Mouse (Mus musculus) liver, embryonic 13.5 days (tissue): ENCODE measurements around the gene Sec14l5. TPM values are rescaled to one million over a fixed set of nuclear protein-coding genes. Genes with fewer than 3 reads are reported as not detected.

ENCODE experiments used
- ATAC-seq: fragments of 200-750 bp; cut with Nextera tagmentation; 2 replicates; pipeline ENCODE4 v1.8.0; 2017; ENCODE audit warnings: low read depth, mild to moderate bottlenecking, moderate number of reproducible peaks, moderate library complexity
- DNase-seq: peaks from one replicate; pipeline ENCODE4 v3.0.0; 2022
- H3K27ac ChIP-seq: fragments of 300-500 bp; sonication (generic); 2 replicates; pipeline ENCODE4 v1.5.1; 2015; ENCODE audit warnings: moderate library complexity, mild to moderate bottlenecking, inconsistent platforms
- H3K27me3 ChIP-seq: fragments of 300-500 bp; sonication (generic); 2 replicates; pipeline ENCODE4 v1.6.1; 2015; ENCODE audit warnings: mild to moderate bottlenecking, inconsistent platforms
- H3K36me3 ChIP-seq: fragments of 300-500 bp; sonication (generic); 2 replicates; pipeline ENCODE4 v1.6.1; 2015; ENCODE audit warnings: mild to moderate bottlenecking, inconsistent platforms
- H3K4me1 ChIP-seq: fragments of 300-500 bp; sonication (generic); replicated peaks from 2 replicates; pipeline ENCODE4 v1.6.1; 2015; ENCODE audit warnings: inconsistent platforms
- H3K4me2 ChIP-seq: fragments of 300-500 bp; sonication (generic); 2 replicates; pipeline ENCODE4 v1.6.1; 2015; ENCODE audit warnings: inconsistent platforms, mild to moderate bottlenecking, moderate library complexity
- H3K4me3 ChIP-seq: fragments of 300-500 bp; sonication (generic); replicated peaks from 2 replicates; pipeline ENCODE4 v1.5.1; 2015; ENCODE audit warnings: mild to moderate bottlenecking, inconsistent platforms
- H3K9ac ChIP-seq: fragments of 300-500 bp; sonication (generic); 2 replicates; pipeline ENCODE4 v1.6.1; 2015; ENCODE audit warnings: mild to moderate bottlenecking, inconsistent platforms
- H3K9me3 ChIP-seq: fragments of 300-500 bp; sonication (generic); replicated peaks from 2 replicates; pipeline ENCODE4 v1.6.1; 2016; ENCODE audit warnings: inconsistent platforms
- WGBS: fragments of 180-500 bp; shearing (Covaris S2); methylation state at CpG from one replicate; pipeline ENCODE4 v1.1.7; 2015; ENCODE audit not compliant: insufficient replicate concordance; 5-methylcytosine and 5-hydroxymethylcytosine counted together
- polyA plus RNA-seq: library from polyadenylated mRNA; unstranded; fragments of >200 nt; fragmentation: Nextera tagmentation; extraction: Ambion mirVana; gene quantifications from 2 replicates; pipeline ENCODE4 v1.2.1, GENCODE M21; 2015

Sec14l5 gene
- polyA plus RNA-seq, 1 experiment from 2014 or later = not detected

- Histone ChIP-seq H3K9me3 (no peaks in the 10 kb centered on the region), H3K4me1 (no peaks in the 10 kb centered on the region), H3K4me3 (no peak overlapping the region), H3K4me2 (no peak overlapping the region), H3K27ac (no peak overlapping the region), H3K9ac (no peak overlapping the region), H3K27me3 (no peaks in the 10 kb centered on the region), H3K36me3 (no peaks in the 10 kb centered on the region)
- no peak for ATAC-seq
- no peak for DNase-seq
- 48% methylated on average over 7 of the region's 7 CpGs for WGBS
Measured at GRCm38 (mm10) chr16:5186234-5186633, 39.3 kb downstream of the Sec14l5 start.

DNA sequence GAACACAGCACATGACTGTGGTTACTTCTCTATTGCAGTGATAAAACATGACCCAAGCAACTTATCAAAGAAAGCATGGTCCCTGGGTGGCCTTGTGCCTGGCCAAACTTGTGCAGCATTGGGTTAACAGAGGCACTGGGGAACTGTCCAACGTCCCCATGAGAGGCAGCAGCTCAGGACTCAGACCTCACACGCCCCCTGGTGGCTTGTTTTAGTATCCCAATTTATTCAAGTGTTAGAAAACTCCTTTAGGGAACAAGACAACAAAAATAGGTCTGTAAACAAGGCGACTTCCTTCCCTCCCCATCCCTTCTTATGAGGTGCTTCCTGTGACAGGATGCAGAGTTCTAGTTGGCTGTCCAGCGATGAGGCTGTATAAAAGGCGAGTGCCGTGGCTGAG lies 48.2 kb downstream of the Sec14l5 start:
- Histone ChIP-seq H3K27ac (no peak overlapping the region), H3K4me2 (no peak overlapping the region), H3K4me1 (no peaks in the 10 kb centered on the region), H3K4me3 (no peak overlapping the region), H3K9me3 (no peaks in the 10 kb centered on the region), H3K36me3 (peaks cover 34% of the 10 kb centered on the region), H3K9ac (no peak overlapping the region), H3K27me3 (no peaks in the 10 kb centered on the region)
- DNase-seq (peak; percentile 23), ATAC-seq (no peak)
- WGBS = 30% methylated on average over 6 of the region's 6 CpGs

- peak overlapping the region; percentile 94 for H3K4me2 ChIP-seq
- H3K36me3 ChIP-seq = peaks cover 36% of the 10 kb centered on the region
- no peaks in the 10 kb centered on the region for H3K27me3 ChIP-seq
- no peak overlapping the region; the same call in 1 of the 2 replicates for H3K27ac ChIP-seq
- DNase-seq (peak; percentile 17), ATAC-seq (no peak)
- no peaks in the 10 kb centered on the region for H3K9me3 ChIP-seq
- 4% methylated on average over 4 of the region's 4 CpGs for WGBS
- peak overlapping the region; percentile 78 for H3K4me3 ChIP-seq
- peak overlapping the region; percentile 78 for H3K9ac ChIP-seq
- peaks cover 23% of the 10 kb centered on the region for H3K4me1 ChIP-seq
Measured at GRCm38 (mm10) chr16:5202681-5203080, 55.8 kb downstream of the Sec14l5 start.

DNA sequence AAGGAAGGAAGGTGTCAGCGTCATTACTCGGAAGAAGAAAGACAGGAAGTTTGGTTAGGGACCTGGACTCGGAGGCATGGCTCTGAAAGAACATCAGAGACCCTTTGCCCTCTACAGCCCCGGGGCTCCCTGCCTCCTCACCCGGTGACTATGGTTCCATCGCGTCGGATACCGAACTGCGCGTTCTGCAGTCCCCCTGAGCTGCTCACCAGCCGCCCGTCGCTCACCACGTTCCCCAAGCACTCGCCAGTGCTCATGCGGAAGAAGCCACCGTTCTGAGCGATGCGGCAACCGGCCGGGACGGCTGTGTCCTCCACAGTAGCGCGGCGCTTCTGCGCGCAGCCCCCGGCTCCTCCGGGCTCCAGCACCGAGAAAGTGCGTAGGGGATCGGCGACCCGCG lies 56.3 kb downstream of the Sec14l5 start:
- H3K9ac ChIP-seq = peak overlapping the region; percentile 78
- H3K4me3 ChIP-seq = peak overlapping the region; percentile 78
- ATAC-seq (peak; percentile 48), DNase-seq (peak; percentile 5)
- H3K4me2 ChIP-seq = peak overlapping the region; percentile 94
- under 1% methylated on average over 36 of the region's 36 CpGs for WGBS
- no peaks in the 10 kb centered on the region for H3K9me3 ChIP-seq
- peaks cover 23% of the 10 kb centered on the region for H3K4me1 ChIP-seq
- peaks cover 31% of the 10 kb centered on the region for H3K36me3 ChIP-seq
- peak overlapping the region; percentile 64 for H3K27ac ChIP-seq
- H3K27me3 ChIP-seq = no peaks in the 10 kb centered on the region

GRCm38 (mm10) chr16:5203668-5204433 lies 56.9 kb downstream of the Sec14l5 start, which contains the start of gene Nagpa:
Nagpa (minus strand) TSS chr16:5204012.
- no peaks in the 10 kb centered on the region for H3K9me3 ChIP-seq
- peak within 1 kb of the TSS; percentile 94 for H3K4me2 ChIP-seq
- peaks cover 23% of the 10 kb centered on the region for H3K4me1 ChIP-seq
- H3K36me3 ChIP-seq = peaks cover 25% of the 10 kb centered on the region
- ATAC-seq (peak; percentile 76), DNase-seq (peak; percentile 57)
- H3K9ac ChIP-seq = peak within 1 kb of the TSS; percentile 78
- H3K27ac ChIP-seq = peak within 1 kb of the TSS; percentile 64
- H3K27me3 ChIP-seq = no peaks in the 10 kb centered on the region
- WGBS = 2% methylated on average over 36 of the region's 40 CpGs
- H3K4me3 ChIP-seq = peak within 1 kb of the TSS; percentile 78

DNA sequence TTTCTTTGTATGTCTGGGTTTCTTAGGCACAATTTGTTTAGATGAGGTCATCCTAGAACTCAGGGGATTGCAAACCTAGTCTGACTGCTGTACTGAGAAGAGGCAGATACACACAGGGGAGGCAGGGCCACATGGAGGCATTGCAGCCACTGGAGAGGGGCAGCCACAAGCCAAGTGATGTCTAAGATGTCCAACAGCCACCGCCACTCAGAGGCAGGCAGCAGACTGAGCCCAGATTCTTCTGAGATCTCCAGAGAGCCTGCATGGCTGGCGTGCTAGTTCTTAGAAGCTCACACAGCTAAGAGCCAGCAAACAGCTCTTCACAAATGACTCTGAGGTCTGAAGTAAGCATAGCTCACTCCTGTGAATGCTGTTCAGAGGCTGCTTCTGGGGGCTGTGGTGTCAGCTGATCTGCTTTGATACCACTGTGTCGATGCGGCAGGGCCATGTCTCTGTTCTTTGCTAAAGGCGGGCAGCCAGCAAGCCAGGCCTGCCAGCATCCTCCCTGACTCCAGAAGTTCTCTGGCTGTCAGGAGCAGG lies 58.6 kb downstream of the Sec14l5 start:
- Histone ChIP-seq H3K4me3 (no peak overlapping the region), H3K36me3 (peaks cover 8% of the 10 kb centered on the region), H3K4me2 (no peak overlapping the region), H3K27ac (no peak overlapping the region), H3K4me1 (peaks cover 23% of the 10 kb centered on the region), H3K27me3 (no peaks in the 10 kb centered on the region), H3K9me3 (no peaks in the 10 kb centered on the region), H3K9ac (no peak overlapping the region)
- WGBS = 66% methylated on average over 5 of the region's 5 CpGs
- DNase-seq (no peak), ATAC-seq (no peak)

GRCm38 (mm10) chr16:5206051-5206450 lies 59.1 kb downstream of the Sec14l5 start:
- H3K4me3 ChIP-seq = no peak overlapping the region
- H3K4me1 ChIP-seq = peaks cover 23% of the 10 kb centered on the region
- no peak overlapping the region for H3K27ac ChIP-seq
- no peaks in the 10 kb centered on the region for H3K27me3 ChIP-seq
- no peak for DNase-seq
- no peak overlapping the region for H3K9ac ChIP-seq
- 57% methylated on average over 5 of the region's 5 CpGs for WGBS
- no peaks in the 10 kb centered on the region for H3K9me3 ChIP-seq
- ATAC-seq = no peak
- no peak overlapping the region for H3K4me2 ChIP-seq
- peaks cover 3% of the 10 kb centered on the region for H3K36me3 ChIP-seq

GRCm38 (mm10) chr16:5210365-5210764 lies 63.5 kb downstream of the Sec14l5 start:
- H3K9ac ChIP-seq = no peak overlapping the region
- no peak overlapping the region for H3K4me2 ChIP-seq
- no peaks in the 10 kb centered on the region for H3K9me3 ChIP-seq
- ATAC-seq (no peak), DNase-seq (no peak)
- no peaks in the 10 kb centered on the region for H3K4me1 ChIP-seq
- WGBS = 23% methylated on average over 2 of the region's 2 CpGs
- no peaks in the 10 kb centered on the region for H3K36me3 ChIP-seq
- no peak overlapping the region for H3K4me3 ChIP-seq
- no peak overlapping the region for H3K27ac ChIP-seq
- H3K27me3 ChIP-seq = no peaks in the 10 kb centered on the region

DNA sequence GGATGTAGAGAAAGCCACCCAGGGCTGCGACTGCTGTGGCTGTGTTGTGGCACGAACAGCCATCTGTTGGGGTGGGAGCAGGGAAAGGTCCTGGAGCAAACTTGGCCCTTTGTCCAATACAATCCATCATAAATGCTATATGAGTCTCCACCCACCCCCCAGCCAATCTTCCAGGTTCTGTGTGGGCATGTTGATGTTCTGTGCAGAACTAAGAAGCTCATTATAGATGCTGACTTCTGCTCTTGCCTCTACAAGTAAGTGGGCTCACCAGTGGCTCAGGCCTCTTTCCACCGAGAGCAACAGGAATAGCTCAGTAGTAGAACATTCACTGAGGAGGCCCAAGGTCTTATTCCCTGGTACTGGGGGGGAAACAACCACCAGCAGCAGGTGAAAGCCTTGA lies 65.2 kb downstream of the Sec14l5 start:
- no peaks in the 10 kb centered on the region for H3K9me3 ChIP-seq
- 61% methylated on average over 3 of the region's 3 CpGs for WGBS
- no peaks in the 10 kb centered on the region for H3K4me1 ChIP-seq
- H3K4me2 ChIP-seq = no peak overlapping the region
- no peak for DNase-seq
- no peak overlapping the region for H3K27ac ChIP-seq
- H3K4me3 ChIP-seq = no peak overlapping the region
- H3K27me3 ChIP-seq = no peaks in the 10 kb centered on the region
- no peak for ATAC-seq
- no peaks in the 10 kb centered on the region for H3K36me3 ChIP-seq
- H3K9ac ChIP-seq = no peak overlapping the region

DNA sequence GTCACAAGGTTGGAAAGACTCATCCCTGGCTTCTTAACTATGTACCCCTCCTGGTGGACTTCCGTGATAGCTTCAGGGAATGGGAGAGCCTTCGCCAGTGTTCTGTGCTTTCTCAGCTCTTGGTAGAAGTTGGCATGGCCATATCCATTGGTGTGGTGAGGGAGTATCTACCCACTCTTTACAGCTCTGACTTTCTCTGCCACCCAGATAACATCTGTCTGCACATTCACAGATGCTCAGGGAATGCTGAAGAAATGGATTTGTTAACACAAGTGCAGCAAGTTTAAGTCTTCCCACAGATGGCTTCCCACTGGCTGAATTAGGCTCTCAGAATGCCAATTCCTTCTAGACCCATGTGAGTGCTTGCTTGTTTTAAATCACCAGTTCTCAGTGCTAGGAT lies 67.2 kb downstream of the Sec14l5 start:
- no peak overlapping the region for H3K27ac ChIP-seq
- no peaks in the 10 kb centered on the region for H3K36me3 ChIP-seq
- ATAC-seq = no peak
- H3K4me3 ChIP-seq = no peak overlapping the region
- H3K4me2 ChIP-seq = no peak overlapping the region
- H3K27me3 ChIP-seq = no peaks in the 10 kb centered on the region
- DNase-seq = no peak
- H3K9me3 ChIP-seq = no peaks in the 10 kb centered on the region
- no peaks in the 10 kb centered on the region for H3K4me1 ChIP-seq
- 76% methylated on average over 2 of the region's 2 CpGs for WGBS
- H3K9ac ChIP-seq = no peak overlapping the region

DNA sequence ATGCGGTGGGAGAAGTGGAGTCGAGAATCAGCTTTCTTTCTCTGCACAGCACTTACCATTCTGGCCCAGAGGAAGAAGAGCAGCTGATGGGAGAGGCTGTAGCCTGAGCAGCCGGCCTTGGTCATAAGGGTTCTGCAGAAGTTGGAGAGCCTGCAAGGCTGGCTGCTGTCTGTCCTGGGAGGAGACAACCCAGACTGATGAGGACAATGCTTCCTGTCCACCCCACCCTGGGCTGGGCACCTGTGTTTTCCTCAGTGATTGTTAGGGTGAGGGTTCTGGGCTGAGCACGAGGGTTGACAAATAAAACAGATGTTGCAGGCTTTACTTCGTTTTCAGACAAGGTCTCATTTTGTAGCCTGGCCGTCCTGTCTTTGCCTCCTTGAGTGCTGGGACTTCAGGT lies 69.8 kb downstream of the Sec14l5 start:
- Histone ChIP-seq H3K9ac (no peak overlapping the region), H3K27ac (no peak overlapping the region), H3K4me3 (no peak overlapping the region), H3K27me3 (no peaks in the 10 kb centered on the region), H3K36me3 (no peaks in the 10 kb centered on the region), H3K4me1 (no peaks in the 10 kb centered on the region), H3K9me3 (no peaks in the 10 kb centered on the region), H3K4me2 (no peak overlapping the region)
- WGBS = 41% methylated on average over 6 of the region's 6 CpGs
- DNase-seq (no peak), ATAC-seq (no peak)
